Mouse (Mus musculus) gastrocnemius, postnatal 10 days (tissue): Measurements from ENCODE around the gene Carmil3. TPM values are rescaled to one million over a fixed set of nuclear protein-coding genes. Genes with fewer than 3 reads are reported as not detected.

Experiments
- DNase-seq: peaks from one replicate; pipeline ENCODE4 v3.0.0; 2021; ENCODE audit warnings: mixed read lengths
- total RNA-seq, 2 experiments: library from RNA; stranded (reverse); gene quantifications; 2 replicates each; pipeline ENCODE4 v1.2.3; 2021

Carmil3 gene
- total RNA-seq, 2 experiments from 2014 or later: 2.5 to 3.9 TPM

- DNase-seq: no peak
Observed at GRCm38 (mm10) chr14:55495509-55496240, 5.2 kb downstream of the Carmil3 start.

GRCm38 (mm10) chr14:55496761-55497448, 6.5 kb downstream of the Carmil3 start:
- no peak for DNase-seq

- peak; percentile 94 for DNase-seq
Observed at GRCm38 (mm10) chr14:55497449-55497821, 7.0 kb downstream of the Carmil3 start.

- no peak for DNase-seq
Observed at GRCm38 (mm10) chr14:55505612-55506011, 15.2 kb downstream of the Carmil3 start.

GRCm38 (mm10) chr14:55507801-55508200, 17.4 kb downstream of the Carmil3 start:
- no peak for DNase-seq

- DNase-seq: no peak
Observed at GRCm38 (mm10) chr14:55509540-55509939, 19.1 kb downstream of the Carmil3 start.

- DNase-seq: no peak
Observed at GRCm38 (mm10) chr14:55510125-55510731, 19.8 kb downstream of the Carmil3 start, which contains the start of gene Cpne6. Gene Cpne6, plus strand, starts transcription at chr14:55510445.

- DNase-seq: no peak
Observed at GRCm38 (mm10) chr14:55511037-55511436, 20.6 kb downstream of the Carmil3 start.

GRCm38 (mm10) chr14:55513927-55514326, 23.5 kb downstream of the Carmil3 start:
- no peak for DNase-seq

- DNase-seq: no peak
Observed at GRCm38 (mm10) chr14:55515846-55516245, 25.4 kb downstream of the Carmil3 start.

GRCm38 (mm10) chr14:55518897-55519296, 28.4 kb downstream of the Carmil3 start:
- DNase-seq: no peak

GRCm38 (mm10) chr14:55519604-55520003, 29.2 kb downstream of the Carmil3 start:
- DNase-seq: no peak

- DNase-seq: peak; percentile 32
Observed at GRCm38 (mm10) chr14:55520451-55521361, 30.3 kb downstream of the Carmil3 start.

- DNase-seq: no peak
Observed at GRCm38 (mm10) chr14:55524062-55524461, 33.6 kb downstream of the Carmil3 start.

GRCm38 (mm10) chr14:55524785-55525184, 34.3 kb downstream of the Carmil3 start, which contains the start of gene Nrl:
Gene Nrl, minus strand, starts transcription at chr14:55524981.
- no peak for DNase-seq

- no peak for DNase-seq
Observed at GRCm38 (mm10) chr14:55526674-55527073, 36.2 kb downstream of the Carmil3 start.

- DNase-seq: no peak
Observed at GRCm38 (mm10) chr14:55527940-55528339, 37.5 kb downstream of the Carmil3 start.

GRCm38 (mm10) chr14:55536116-55536745, 45.8 kb downstream of the Carmil3 start:
- DNase-seq: peak; percentile 49

GRCm38 (mm10) chr14:55540067-55540786, 49.8 kb downstream of the Carmil3 start, which contains the start of gene Pck2:
Gene Pck2, plus strand, starts transcription at chr14:55540266.
- DNase-seq: peak; percentile 78

- DNase-seq: peak; percentile 87
Observed at GRCm38 (mm10) chr14:55540787-55541321, 50.4 kb downstream of the Carmil3 start.
